Mouse (Mus musculus): Measurements from ENCODE around the gene Amn.

- TF ChIP-seq CTCF (IDR thresholded peaks at IDR 0.05; ENCODE audit: extremely low read depth, insufficient read depth, low read length) = no peak
- TF ChIP-seq POLR2A (IDR thresholded peaks at IDR 0.05; ENCODE audit: extremely low read depth, insufficient read depth, low read length) = no peak
Measured at GRCm38 (mm10) chr12:111271406-111271805, 511 bp downstream of the Amn start.

All from cortical plate, adult 2 months (tissue).